Mouse (Mus musculus): ENCODE measurements at regions not wholly inside any gene's neighbourhood (a gene's known extent, or its start where the extent isn't known, plus 50 kb on each side); places are given as distances from the start of the nearest gene placed in this dataset.

DNA sequence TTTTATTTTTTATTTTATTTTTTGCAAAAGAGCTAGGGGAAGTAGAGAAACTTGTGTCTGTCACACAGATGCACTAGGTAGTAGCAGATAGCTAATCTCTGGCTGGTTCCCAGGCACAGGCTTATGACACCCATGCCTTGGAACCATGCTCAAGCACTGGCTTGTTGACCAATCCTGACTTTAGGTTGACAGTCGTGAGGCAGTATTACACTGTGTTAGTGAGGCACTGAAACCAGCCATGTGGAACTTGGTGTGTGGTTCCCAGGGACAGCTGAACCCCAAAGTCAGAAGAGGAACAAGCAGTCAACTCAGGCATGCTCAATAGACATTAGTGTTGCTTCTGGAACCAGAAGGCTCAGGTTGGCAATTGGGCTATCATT is 601.1 kb upstream of the Nox3 start:
- DNase-seq (ENCODE audit: low read depth, low spot score): no peak

DNA sequence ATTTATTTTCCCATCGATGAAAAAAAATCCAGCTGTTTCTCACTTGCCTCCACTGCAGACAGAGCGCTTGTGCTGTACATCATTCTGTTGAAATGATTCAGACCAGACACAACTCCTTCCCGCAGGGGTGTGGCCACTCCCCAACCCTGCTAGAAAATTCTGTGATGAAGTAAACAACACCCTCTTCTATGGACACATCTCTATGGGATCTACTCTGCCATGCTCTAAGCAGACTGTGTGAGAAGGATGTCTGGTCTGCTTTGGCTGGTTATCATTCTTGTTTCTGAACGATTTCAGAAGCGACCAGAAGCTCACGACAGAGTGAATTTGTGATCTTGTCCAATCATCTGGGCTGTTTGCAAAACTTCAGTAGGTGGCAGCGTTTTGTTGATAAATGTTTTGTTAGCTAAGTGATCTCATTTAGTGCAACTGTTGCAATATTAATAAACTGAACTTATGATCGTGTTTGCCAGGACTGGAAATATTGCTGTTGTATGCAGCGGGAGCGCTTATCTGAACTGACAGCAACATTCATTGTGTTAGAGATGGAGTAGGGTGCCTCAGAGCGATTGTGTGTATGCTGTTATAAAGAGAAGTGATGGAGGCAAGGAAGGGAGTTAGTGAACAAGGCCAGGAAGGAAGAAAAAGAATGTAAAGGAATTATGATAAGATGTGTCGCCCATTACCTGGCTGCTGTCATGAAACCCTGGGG is 605.2 kb upstream of the Nox3 start:
- DNase-seq (ENCODE audit: low read depth, low spot score): no peak

DNA sequence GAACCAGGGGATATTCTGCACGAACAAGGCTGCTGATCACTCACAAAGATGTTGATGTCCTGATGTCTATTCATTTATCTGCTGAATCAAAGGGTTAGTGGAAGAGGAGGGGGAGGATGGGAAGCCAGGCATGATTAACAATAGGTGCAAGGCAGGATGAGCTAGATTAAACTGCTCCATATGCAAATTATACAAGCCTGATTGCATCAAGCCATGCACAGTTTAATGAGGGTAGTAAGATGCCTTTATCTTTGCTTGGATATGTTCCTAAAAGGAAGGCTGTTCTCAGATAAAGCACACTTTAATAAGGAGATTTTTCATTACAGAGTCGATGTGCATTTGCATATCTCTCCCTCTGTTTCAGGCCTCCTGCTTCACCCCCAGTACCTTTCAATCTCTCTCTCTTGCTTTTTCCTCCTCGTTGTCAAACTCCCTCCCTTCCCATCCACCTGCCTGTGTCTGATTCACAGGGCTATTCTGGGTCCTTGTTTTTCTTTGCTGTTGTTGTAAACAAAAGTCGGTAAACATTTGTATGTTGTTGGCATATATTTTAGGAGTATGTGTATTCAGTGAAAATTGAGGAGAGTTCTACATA is 615.8 kb upstream of the Nox3 start:
- no peak for DNase-seq (ENCODE audit: low read depth, low spot score)

DNA sequence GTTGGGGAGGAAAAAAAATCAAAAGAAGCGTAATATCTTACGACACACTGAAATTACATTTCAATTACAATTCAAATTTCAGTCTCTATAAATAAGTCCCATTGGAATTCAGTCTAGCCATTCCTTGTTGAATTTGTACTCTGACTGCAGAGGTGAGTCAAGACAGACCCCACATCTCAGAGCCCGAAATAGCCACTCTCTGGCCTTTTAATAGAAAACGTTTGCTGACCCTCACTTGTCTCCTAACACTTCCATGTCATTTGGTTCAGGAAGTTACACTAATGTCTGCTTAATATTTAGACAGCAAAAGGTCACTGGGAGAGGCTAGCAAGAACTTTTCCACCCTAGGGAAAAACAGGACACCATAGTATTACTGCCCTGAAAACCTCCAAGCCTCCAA is 623.1 kb upstream of the Nox3 start:
- DNase-seq (ENCODE audit: low read depth, low spot score): no peak

DNA sequence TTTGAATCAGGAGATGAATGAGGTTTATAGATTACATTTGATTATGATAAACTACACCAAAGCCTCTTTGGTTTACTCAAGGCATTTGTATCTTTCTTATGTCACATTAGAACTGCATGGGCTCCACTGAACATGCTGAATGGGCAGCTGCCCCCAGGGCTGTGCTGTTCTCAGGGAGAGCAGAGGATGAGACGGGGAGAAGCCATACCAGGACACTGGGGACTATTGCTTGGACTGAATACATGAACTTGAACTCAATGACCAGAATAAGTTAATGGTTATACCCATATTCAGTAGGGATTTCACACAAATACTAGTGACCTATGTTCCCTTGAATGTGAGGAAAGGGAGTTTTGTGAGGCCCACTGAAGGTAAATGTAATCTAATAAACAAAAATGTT is 632.7 kb upstream of the Nox3 start:
- no peak for DNase-seq (ENCODE audit: low read depth, low spot score)

DNA sequence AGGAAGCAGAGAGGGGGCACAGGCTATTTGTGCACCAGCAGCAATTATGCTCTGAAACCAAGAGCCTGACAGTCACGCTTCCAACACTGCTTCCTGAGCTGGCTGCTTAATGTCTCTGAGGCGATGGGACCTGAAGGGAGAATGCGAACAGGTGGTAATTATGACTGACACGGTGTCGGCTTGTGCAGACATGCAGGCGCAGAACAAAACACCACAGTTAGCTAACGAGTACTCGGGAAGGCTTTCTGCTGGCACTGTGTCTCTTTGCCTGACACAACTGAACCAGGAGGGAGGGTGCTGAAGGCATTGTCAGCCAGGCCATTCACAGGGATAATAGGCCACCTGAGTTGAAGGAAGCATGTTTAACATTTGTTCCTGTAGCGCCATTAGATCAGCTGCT is 635.6 kb upstream of the Nox3 start:
- DNase-seq (ENCODE audit: low read depth, low spot score): no peak

DNA sequence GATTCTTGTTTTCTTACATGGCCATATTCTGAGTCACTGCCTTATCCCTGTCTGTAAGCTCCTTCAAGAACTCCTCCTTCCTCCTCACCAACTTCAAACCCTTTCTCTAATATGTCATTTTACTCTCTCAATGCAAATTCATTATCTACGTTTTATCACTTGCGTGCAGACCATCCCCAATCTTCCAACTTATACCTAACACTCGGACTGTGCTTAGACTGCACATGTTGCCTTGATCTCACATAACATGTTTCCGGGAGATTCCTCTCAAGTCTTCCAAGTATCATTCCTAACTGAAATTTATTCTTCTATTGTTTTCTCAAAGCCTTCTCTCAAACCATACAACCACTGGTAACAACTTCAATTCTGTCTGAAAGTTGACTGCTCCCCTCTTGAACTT is 637.0 kb upstream of the Nox3 start:
- no peak for DNase-seq (ENCODE audit: low read depth, low spot score)

DNA sequence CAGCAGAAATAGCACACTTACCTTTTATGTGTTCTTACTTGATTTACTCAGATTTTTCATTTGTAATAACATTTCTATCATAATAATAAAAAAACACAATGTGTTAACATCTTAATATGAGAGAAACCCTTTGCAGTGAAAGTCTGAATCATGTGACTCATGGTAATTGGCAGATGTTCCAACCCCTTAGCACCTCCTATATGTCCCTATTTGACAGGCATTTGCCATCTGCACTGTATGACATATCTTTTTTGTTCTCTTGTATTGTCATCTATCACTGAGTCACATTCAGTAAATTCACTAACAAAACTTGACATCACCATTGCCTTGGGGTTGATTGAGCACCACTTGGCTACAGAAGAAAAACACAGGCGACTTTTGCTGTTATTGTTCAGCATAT is 641.1 kb upstream of the Arid1b start:
- DNase-seq (ENCODE audit: low read depth, low spot score): no peak

DNA sequence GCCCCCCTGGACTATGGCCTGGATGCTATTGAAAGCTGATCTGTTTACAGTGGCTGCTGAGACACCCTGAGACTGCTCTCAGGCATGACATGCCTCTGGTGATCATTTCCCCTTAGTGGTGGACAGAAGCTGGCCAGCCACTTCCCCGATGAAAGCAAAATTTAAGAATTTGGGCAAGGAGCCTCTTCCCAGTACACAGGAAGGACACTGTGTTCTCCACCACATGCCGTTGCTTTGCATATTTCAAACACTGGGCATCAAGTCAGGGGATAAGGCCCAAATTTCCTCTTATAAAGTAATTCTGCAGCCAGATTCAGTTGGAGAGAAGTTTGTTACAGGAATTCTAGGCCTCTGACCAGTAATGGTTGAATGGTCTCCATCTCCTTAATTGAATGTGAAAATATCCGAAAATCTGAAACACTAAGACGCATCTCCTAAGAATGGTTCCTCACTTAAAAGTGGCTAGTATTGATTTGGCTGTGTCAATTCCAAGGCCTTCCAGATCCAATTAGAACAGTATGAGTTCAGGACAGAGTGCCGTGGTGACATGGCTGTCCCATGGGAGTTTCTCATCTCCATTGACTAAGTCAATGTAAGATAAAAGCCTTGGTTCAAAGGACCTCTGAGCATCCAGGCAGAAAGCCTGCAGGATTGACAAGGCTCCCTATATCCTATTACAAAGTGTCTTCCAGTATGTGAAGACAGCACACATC is 638.5 kb upstream of the Arid1b start:
- no peak for DNase-seq (ENCODE audit: low read depth, low spot score)

DNA sequence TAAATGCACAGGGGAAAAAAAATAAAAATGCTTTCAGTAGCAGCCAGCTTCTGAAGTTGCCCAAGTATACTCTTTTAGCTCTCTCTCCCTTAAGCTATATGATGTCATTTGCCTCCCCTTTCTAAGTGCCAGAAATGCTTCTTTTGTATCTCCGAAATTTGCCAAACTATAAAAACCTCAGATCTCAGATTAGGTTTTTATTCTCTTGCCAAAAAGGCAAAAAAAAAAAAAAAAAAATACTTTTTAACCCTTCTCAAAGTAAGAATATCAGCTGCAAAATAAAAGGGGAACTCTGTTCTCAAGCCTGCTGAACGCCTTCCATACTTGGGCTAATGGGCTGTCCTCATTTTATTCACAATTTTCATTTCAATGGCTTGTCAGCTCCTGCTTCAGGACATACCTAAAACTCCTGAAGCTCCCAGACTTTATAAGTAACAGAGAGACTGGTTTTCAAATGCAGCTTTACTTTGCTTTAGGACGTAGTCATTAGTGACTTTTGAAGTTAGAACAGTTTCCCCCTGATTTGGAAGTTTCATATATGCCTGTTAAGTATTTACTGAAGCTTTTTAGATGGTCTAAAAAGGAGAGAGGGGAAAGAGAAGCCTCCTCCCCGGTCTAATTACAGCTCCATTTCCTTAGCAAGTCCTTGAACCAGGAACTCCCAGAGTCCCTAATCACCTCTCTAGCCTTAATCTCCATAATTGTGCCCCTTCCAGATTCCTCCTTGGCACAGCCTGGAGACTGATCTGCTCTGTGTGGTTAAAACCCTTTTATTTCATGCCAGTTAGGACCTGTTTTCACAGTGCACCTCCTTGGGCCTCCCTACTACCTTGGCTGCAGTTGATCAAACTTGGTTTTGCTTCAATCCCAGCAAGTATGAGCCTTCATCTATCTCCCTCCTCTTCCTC is 633.5 kb upstream of the Arid1b start:
- no peak for DNase-seq (ENCODE audit: low read depth, low spot score)

DNA sequence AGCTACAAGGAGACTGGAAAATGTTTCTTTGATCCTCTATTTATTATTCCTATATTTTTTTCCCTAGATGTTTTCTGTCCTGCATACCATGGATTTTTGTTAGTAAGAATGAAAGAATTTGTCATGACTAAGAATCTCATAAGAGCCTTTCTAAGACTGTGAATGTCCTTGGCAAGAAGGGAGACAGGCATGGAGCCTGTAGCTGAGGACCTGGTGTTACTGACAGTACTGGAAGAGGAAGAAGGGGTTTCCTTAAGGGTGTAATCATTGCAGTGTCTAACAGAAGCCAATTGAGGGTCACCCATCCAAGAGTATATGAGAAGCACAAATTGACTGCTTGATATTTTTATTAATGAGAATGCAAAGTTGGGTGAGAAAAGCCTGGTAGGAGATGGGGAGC is 628.3 kb upstream of the Arid1b start:
- DNase-seq (ENCODE audit: low read depth, low spot score): no peak

DNA sequence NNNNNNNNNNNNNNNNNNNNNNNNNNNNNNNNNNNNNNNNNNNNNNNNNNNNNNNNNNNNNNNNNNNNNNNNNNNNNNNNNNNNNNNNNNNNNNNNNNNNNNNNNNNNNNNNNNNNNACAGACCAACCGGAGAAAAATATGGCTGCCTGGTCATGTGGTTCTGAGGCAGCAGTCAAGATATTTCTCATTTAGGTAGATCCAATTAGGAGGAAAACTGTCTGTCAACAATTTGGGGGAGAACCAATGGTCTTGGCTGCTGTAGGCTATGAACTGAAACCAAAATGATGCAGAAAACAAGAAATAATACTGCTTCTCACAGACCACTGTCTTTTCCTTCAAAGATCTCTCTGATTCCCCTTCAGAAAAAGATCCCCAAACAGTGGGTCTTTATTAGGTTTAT is 613.7 kb upstream of the Arid1b start:
- DNase-seq (ENCODE audit: low read depth, low spot score): no peak

DNA sequence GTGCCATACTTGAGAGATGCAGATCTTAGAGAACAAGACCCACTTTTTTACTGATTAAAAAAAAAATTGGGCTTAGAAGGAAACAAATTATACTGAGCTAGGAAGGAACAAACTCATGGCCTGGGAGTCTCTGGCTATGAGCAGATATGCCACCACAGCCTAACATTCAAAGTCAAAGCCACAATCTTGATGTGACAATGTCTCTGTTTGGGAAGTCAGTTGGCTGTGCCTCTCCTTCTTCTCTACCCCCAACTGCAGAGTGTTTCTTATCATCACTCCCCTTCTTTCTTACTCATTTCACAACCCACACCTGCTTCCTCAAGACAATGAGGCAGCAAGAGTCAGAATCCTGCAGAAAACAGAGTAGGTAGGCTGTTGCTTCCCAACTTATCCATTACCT is 613.3 kb upstream of the Arid1b start:
- no peak for DNase-seq (ENCODE audit: low read depth, low spot score)

DNA sequence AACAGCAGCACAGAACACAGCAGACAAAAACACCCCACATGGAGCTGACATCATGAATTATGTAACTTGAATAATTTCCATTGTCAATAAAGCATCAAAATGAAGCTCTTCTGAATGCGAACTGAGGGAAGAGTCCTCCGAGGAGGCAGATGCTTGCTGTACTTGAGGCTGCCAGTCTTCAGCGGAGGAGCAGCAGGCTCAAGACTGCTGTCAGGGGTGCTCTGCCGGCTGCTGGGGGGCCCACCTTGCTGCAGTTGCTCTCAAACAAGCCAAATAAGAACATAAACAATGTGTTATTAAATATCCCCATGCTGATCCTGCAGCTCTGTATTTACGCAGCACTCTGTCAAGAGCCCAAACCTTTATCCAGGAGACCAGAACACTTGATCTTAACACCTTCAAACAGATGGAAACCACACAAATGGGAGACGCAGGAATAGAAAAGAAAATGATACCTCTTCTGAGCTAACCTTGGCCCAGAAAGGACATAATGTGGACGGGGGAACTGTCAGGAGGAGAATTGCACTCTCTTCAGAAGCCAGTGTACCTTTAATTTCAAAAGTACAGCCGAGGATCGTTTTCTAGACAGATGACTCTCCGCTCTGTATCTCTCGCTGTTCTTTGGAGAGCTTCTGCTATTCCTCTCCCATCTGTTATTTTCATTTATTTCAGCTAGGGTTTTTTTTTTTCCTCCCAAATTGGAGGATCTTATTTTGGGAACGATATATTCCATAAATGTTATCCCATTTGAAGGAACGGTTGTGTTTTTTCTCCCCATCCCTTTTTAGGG is 612.0 kb upstream of the Arid1b start:
- no peak for DNase-seq (ENCODE audit: low read depth, low spot score)

DNA sequence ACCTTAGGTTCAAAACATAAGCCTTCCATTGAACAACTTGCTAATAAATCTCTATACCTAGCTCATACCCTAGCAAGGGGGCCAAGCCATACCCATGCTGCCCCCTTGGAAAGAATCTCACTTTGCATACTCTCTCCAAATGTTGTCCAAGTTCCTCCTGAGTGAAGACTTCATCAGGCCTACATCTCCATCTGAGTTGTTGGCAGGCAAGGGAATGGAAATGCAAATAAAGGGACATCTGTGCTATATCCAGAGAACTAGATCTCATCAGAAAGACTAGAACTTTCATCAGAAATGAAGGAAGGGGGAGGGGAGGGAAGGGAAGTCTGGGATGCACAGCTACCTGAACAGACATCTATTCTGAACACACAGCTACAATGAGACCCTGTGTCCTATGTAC is 611.4 kb upstream of the Arid1b start:
- DNase-seq (ENCODE audit: low read depth, low spot score): no peak

DNA sequence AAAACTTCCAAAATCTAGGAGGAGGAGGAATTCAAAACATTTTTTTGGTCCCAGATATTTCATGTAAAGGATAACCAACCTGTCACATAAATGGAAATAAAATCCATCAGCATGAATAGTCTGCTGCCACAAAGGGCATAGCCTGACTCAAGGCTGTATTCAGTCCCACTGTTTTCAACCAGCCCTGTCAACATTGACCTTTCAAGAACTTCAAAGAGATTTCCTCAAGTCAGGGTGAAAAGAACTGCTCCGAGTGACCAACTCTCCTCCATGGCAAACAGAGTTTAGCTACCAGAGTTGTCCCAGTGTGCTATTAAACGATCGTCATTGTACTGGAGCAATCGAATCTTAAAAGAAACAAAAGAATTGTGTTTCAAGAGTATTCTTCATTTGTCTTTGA is 606.5 kb upstream of the Arid1b start:
- no peak for DNase-seq (ENCODE audit: low read depth, low spot score)

DNA sequence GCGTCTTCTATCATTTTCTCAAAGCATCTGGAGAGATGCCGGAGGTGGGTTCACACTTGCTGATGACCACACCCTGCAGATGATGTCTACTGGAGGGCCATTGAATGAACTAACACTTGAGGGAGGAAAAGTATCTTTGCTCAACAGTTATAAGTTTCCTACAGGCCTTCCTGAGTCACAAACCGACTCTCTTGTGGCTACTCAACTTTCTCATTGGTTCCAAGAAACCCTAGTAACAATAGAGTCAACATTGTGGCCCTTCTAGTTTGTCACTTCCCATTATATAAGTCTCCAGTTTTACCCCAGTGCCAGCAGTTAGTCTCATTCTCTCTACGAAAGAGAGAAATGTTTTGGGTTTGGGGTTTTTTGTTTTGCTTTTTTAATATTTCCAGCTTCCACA is 604.1 kb upstream of the Arid1b start:
- DNase-seq (ENCODE audit: low read depth, low spot score): no peak

DNA sequence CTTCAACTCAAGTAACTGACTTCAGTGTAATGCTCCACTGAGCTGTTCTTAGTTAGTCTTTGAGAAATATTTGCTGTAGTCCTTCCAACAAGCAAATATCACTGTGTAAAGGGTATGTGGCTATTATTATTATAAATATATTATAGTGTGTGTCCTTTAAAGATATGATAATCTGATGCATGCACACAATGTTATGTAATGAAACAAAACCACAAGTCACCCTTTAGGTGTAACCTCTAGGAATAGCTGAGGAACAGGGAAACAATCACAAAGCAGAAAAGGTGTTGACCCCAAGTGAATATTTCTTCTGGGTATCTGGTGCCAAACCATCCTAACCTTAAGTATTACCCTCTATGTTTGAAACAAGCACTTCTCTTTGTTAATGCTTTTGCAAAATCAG is 603.6 kb upstream of the Arid1b start:
- no peak for DNase-seq (ENCODE audit: low read depth, low spot score)

DNA sequence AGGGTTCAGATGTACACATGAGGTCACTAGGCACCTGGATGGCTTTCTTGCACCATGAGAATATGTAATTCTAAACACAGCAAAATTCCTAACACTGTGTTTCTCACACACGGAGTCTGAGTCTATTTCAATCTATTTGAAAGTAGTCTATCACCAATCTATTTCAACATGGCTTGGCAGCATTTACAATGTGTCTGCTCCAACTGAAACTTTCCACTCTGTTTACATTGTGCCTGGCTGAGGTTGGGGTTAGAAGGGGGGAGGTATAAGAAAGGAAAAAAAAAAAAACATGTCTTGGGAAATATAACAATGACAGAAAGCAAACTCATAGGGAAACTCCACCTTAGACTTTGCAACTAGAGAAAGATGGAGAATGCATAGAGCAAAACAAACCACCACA is 602.9 kb upstream of the Arid1b start:
- no peak for DNase-seq (ENCODE audit: low read depth, low spot score)

DNA sequence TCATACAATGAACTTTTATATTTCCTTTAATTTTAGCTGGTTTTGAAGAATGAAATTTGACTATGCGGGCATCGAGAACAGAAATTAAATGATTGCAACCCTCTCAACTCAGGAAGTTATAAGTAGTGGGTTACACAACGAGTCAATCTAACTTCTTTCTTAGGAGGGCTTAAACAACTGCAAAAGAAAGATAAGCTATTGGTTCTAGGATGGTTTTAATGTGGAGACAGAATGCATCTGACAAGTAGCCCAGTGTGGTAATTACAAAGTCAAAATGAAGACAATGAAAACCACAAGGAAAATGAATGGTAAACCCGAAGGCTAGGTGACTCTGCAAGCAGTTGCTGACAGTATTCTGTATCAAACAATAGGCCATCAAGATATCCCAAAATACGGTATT is 598.0 kb upstream of the Arid1b start:
- DNase-seq (ENCODE audit: low read depth, low spot score): no peak

DNA sequence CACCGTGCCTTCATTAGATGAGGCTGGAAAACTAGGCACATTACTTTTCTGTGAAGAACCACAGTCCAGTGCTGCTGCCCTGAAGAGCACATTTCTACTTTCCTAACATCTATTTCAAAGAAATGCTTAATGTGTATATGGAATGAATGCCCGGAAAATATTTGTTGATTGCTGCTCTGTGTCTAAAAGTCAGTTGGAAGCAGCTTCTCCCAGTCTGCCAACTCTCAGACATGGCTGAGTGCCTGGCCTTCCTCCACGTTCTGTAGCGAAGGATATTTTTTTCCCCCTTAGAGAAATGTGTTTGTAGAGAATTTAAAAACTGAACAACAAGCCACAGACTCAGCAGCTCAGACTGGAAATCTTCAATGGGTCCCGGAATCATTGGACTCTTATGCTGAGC is 576.4 kb upstream of the Arid1b start:
- DNase-seq (ENCODE audit: low read depth, low spot score): no peak

All from retina, adult 2 months (tissue).